Mouse (Mus musculus) ES-E14 (cell line): ENCODE measurements around the gene Klhdc3. TPM values are rescaled to one million over a fixed set of nuclear protein-coding genes. Genes with fewer than 3 reads are reported as not detected.

Source experiments
- DNase-seq: peaks from one replicate; pipeline ENCODE4 v3.0.0-alpha.2; 2013; ENCODE audit warnings: low read depth, low spot score
- H3K27ac ChIP-seq: 2 replicates; pipeline ENCODE4 v1.5.1; 2012; ENCODE audit warnings: low read depth, mild to moderate bottlenecking, low read length, moderate library complexity, mixed read lengths; ENCODE audit not compliant: poor library complexity, insufficient read depth, severe bottlenecking
- H3K36me3 ChIP-seq: 2 replicates; pipeline ENCODE4 v1.6.1; 2012; ENCODE audit warnings: mild to moderate bottlenecking, low read length, moderate library complexity, mixed read lengths; ENCODE audit not compliant: control insufficient read depth, poor library complexity, insufficient read depth, severe bottlenecking
- H3K4me1 ChIP-seq, 2 experiments: fragments of 150-350 bp in 1 of 2; sonication (generic) in 1 of 2; 2 replicates each; pipeline ENCODE4 v1.6.1; 2012; ENCODE audit warnings: low read length in 2 of 2, mild to moderate bottlenecking in 1 of 2, mixed read lengths in 1 of 2; ENCODE audit not compliant: control insufficient read depth in 2 of 2, insufficient read depth in 2 of 2, poor library complexity in 1 of 2
- H3K4me3 ChIP-seq, 2 experiments: fragments of 150-350 bp in 1 of 2; sonication (generic) in 1 of 2; 2 replicates each; pipeline ENCODE4 v1.5.1; 2012; ENCODE audit warnings: low read length in 2 of 2, low read depth in 1 of 2, mild to moderate bottlenecking in 1 of 2, mixed read lengths in 1 of 2; ENCODE audit not compliant: insufficient read depth in 1 of 2, poor library complexity in 1 of 2, severe bottlenecking in 1 of 2
- H3K9ac ChIP-seq: 2 replicates; pipeline ENCODE4 v1.6.1; 2012; ENCODE audit warnings: low read depth, mild to moderate bottlenecking, low read length, mixed read lengths; ENCODE audit not compliant: poor library complexity, insufficient read depth, severe bottlenecking
- H3K9me3 ChIP-seq: fragments of 150-350 bp; sonication (generic); 2 replicates; pipeline ENCODE4 v1.6.1; 2012; ENCODE audit warnings: low read depth, mild to moderate bottlenecking, low read length; ENCODE audit not compliant: control insufficient read depth, insufficient read depth
- CHD2 ChIP-seq: IDR thresholded peaks from 2 replicates; pipeline ENCODE4 v1.6.1; 2014; ENCODE audit warnings: mild to moderate bottlenecking, low read depth, low read length, inconsistent platforms
- HCFC1 ChIP-seq: IDR thresholded peaks from 2 replicates; pipeline ENCODE4 v1.6.1; 2012; ENCODE audit warnings: low read length, inconsistent platforms, borderline replicate concordance; ENCODE audit not compliant: insufficient read depth
- MAFK ChIP-seq: IDR thresholded peaks from 2 replicates; pipeline ENCODE4 v1.6.1; 2014; ENCODE audit warnings: mild to moderate bottlenecking, low read depth, low read length, inconsistent platforms; ENCODE audit not compliant: insufficient read depth
- ZC3H11A ChIP-seq: IDR thresholded peaks from 2 replicates; pipeline ENCODE4 v1.6.1; 2012; ENCODE audit warnings: low read depth, mild to moderate bottlenecking, inconsistent platforms, low read length, borderline replicate concordance
- ZNF384 ChIP-seq: IDR thresholded peaks from 2 replicates; pipeline ENCODE4 v1.6.1; 2012; ENCODE audit warnings: low read depth, low read length, inconsistent platforms
- in situ Hi-C, 2 experiments: fragments of 600-800 bp; cut with MboI; formaldehyde crosslinking; loops; one replicate each; pipeline ENCODE4 v1.15.1; 2025; ENCODE audit warnings: low sequenced_read_pairs in 2 of 2, inconsistent platforms in 1 of 2; ENCODE audit not compliant: unreplicated experiment in 2 of 2
- total RNA-seq: library from RNA; depleted of rRNA; stranded (reverse); fragments of 300-350 nt; gene quantifications from 2 replicates; pipeline ENCODE4 v1.2.3, GENCODE M21; 2012

The Klhdc3 gene
- total RNA-seq, 1 experiment = 65.1 TPM

GRCm38 (mm10) chr17:46642060-46642459, 38.7 kb downstream of the Klhdc3 start:
- in situ Hi-C loops = no loop called here
- peaks cover 4 to 14% of the 10 kb centered on the region in 2 experiments; a peak in 1 of 4 replicates for H3K4me1 ChIP-seq
- H3K27ac ChIP-seq = no peak overlapping the region
- no peaks in the 10 kb centered on the region for H3K9me3 ChIP-seq
- no peaks in the 10 kb centered on the region for H3K36me3 ChIP-seq
- TF ChIP-seq ZC3H11A (no peak), ZNF384 (no peak), MAFK (no peak), CHD2 (no peak), HCFC1 (no peak)
- peak overlapping the region; percentile 24; the same call in 1 of the 2 replicates for H3K9ac ChIP-seq
- H3K4me3 ChIP-seq = peak overlapping the region in 1 of 2 experiments; percentile 16; a peak in 1 of 4 replicates
- no peak for DNase-seq

- Histone ChIP-seq H3K4me3 (peak overlapping the region in 1 of 2 experiments; percentile 17; a peak in 2 of 4 replicates), H3K27ac (no peak overlapping the region), H3K4me1 (peaks cover 0 to 23% of the 10 kb centered on the region in 2 experiments; a peak in 2 of 4 replicates), H3K9ac (no peak overlapping the region), H3K36me3 (no peaks in the 10 kb centered on the region), H3K9me3 (no peaks in the 10 kb centered on the region)
- TF ChIP-seq MAFK (no peak), HCFC1 (no peak), ZC3H11A (no peak), CHD2 (no peak), ZNF384 (no peak)
- in situ Hi-C loops = no loop called here
- DNase-seq = no peak
These were observed 40.8 kb downstream of the Klhdc3 start for GRCm38 (mm10) chr17:46639929-46640328.

- Histone ChIP-seq H3K9me3 (no peaks in the 10 kb centered on the region), H3K9ac (no peak overlapping the region), H3K36me3 (peaks cover 2% of the 10 kb centered on the region; the same call in 1 of the 2 replicates), H3K27ac (peak overlapping the region; percentile 41; the same call in 1 of the 2 replicates), H3K4me3 (no peak overlapping the region), H3K4me1 (peaks cover 0 to 25% of the 10 kb centered on the region in 2 experiments; a peak in 2 of 4 replicates)
- TF ChIP-seq CHD2 = no peak
- TF ChIP-seq ZNF384 = no peak
- no peak for TF ChIP-seq ZC3H11A
- no peak for TF ChIP-seq MAFK
- no peak for TF ChIP-seq HCFC1
- DNase-seq = no peak
- in situ Hi-C loops = no loop called here
These were observed 43.7 kb downstream of the Klhdc3 start for GRCm38 (mm10) chr17:46636831-46637523.

- peak; percentile 54 for DNase-seq
- Histone ChIP-seq H3K4me1 (peaks cover 10 to 41% of the 10 kb centered on the region in 2 experiments), H3K27ac (peak overlapping the region; percentile 93), H3K4me3 (peak overlapping the region; percentile 53 to 77), H3K9me3 (no peaks in the 10 kb centered on the region), H3K36me3 (peaks cover 5% of the 10 kb centered on the region; the same call in 1 of the 2 replicates), H3K9ac (peak overlapping the region; percentile 49)
- in situ Hi-C loops = no loop called here
- TF ChIP-seq HCFC1 (peak; percentile 16; the same call in 1 of the 2 replicates), ZC3H11A (no peak), ZNF384 (no peak), MAFK (no peak), CHD2 (no peak)
These were observed 50.9 kb downstream of the Klhdc3 start for GRCm38 (mm10) chr17:46629685-46630441.
